Mouse (Mus musculus): ENCODE measurements around the gene Cers6. TPM values are rescaled to one million over a fixed set of nuclear protein-coding genes. Genes with fewer than 3 reads are reported as not detected.

Cers6 gene
- polyA plus RNA-seq, 1 experiment, result 21.1 TPM

GRCm38 (mm10) chr2:68992629-68993028, 131.4 kb downstream of the Cers6 start:
- H3K27me3 ChIP-seq (ENCODE audit: control insufficient read depth, insufficient read depth, low read length), result no peaks in the 10 kb centered on the region
- no peaks in the 10 kb centered on the region for H3K4me1 ChIP-seq (replicated peaks; ENCODE audit: control insufficient read depth, insufficient read depth, low read length)
- WGBS, result over 99% methylated on average over 5 of the region's 5 CpGs
- no peak overlapping the region for H3K4me3 ChIP-seq (ENCODE audit: control insufficient read depth, insufficient read depth, low read length)
- H3K36me3 ChIP-seq (ENCODE audit: control insufficient read depth, insufficient read depth, low read length), result no peaks in the 10 kb centered on the region
- TF ChIP-seq CTCF (IDR thresholded peaks at IDR 0.05; ENCODE audit: borderline replicate concordance, control insufficient read depth, extremely low read depth, insufficient read depth, low read length, poor library complexity) (no peak), POLR2A (IDR thresholded peaks at IDR 0.05; ENCODE audit: control insufficient read depth, extremely low read depth, insufficient read depth, low read length, poor library complexity) (no peak)
- DNase-seq, result no peak
- H3K27ac ChIP-seq (ENCODE audit: control insufficient read depth, insufficient read depth, low read length), result no peak overlapping the region

GRCm38 (mm10) chr2:68994441-68994840, 133.2 kb downstream of the Cers6 start:
- Histone ChIP-seq H3K36me3 (ENCODE audit: control insufficient read depth, insufficient read depth, low read length) (no peaks in the 10 kb centered on the region), H3K27me3 (ENCODE audit: control insufficient read depth, insufficient read depth, low read length) (no peaks in the 10 kb centered on the region), H3K27ac (ENCODE audit: control insufficient read depth, insufficient read depth, low read length) (no peak overlapping the region), H3K4me3 (ENCODE audit: control insufficient read depth, insufficient read depth, low read length) (no peak overlapping the region), H3K4me1 (replicated peaks; ENCODE audit: control insufficient read depth, insufficient read depth, low read length) (no peaks in the 10 kb centered on the region)
- TF ChIP-seq CTCF (IDR thresholded peaks at IDR 0.05; ENCODE audit: borderline replicate concordance, control insufficient read depth, extremely low read depth, insufficient read depth, low read length, poor library complexity) (no peak), POLR2A (IDR thresholded peaks at IDR 0.05; ENCODE audit: control insufficient read depth, extremely low read depth, insufficient read depth, low read length, poor library complexity) (no peak)
- DNase-seq, result no peak

GRCm38 (mm10) chr2:68995723-68996122, 134.5 kb downstream of the Cers6 start:
- no peaks in the 10 kb centered on the region for H3K4me1 ChIP-seq (replicated peaks; ENCODE audit: control insufficient read depth, insufficient read depth, low read length)
- no peak overlapping the region for H3K27ac ChIP-seq (ENCODE audit: control insufficient read depth, insufficient read depth, low read length)
- TF ChIP-seq POLR2A (IDR thresholded peaks at IDR 0.05; ENCODE audit: control insufficient read depth, extremely low read depth, insufficient read depth, low read length, poor library complexity) (no peak), CTCF (IDR thresholded peaks at IDR 0.05; ENCODE audit: borderline replicate concordance, control insufficient read depth, extremely low read depth, insufficient read depth, low read length, poor library complexity) (no peak)
- H3K36me3 ChIP-seq (ENCODE audit: control insufficient read depth, insufficient read depth, low read length), result no peaks in the 10 kb centered on the region
- H3K27me3 ChIP-seq (ENCODE audit: control insufficient read depth, insufficient read depth, low read length), result no peaks in the 10 kb centered on the region
- H3K4me3 ChIP-seq (ENCODE audit: control insufficient read depth, insufficient read depth, low read length), result no peak overlapping the region
- no peak for DNase-seq

- no peak overlapping the region for H3K27ac ChIP-seq (ENCODE audit: control insufficient read depth, insufficient read depth, low read length)
- no peak for DNase-seq
- H3K4me3 ChIP-seq (ENCODE audit: control insufficient read depth, insufficient read depth, low read length), result no peak overlapping the region
- H3K4me1 ChIP-seq (replicated peaks; ENCODE audit: control insufficient read depth, insufficient read depth, low read length), result no peaks in the 10 kb centered on the region
- no peaks in the 10 kb centered on the region for H3K36me3 ChIP-seq (ENCODE audit: control insufficient read depth, insufficient read depth, low read length)
- no peak for TF ChIP-seq POLR2A (IDR thresholded peaks at IDR 0.05; ENCODE audit: control insufficient read depth, extremely low read depth, insufficient read depth, low read length, poor library complexity)
- TF ChIP-seq CTCF (IDR thresholded peaks at IDR 0.05; ENCODE audit: borderline replicate concordance, control insufficient read depth, extremely low read depth, insufficient read depth, low read length, poor library complexity), result no peak
- WGBS, result 92% methylated on average over 1 of the region's 1 CpGs
- no peaks in the 10 kb centered on the region for H3K27me3 ChIP-seq (ENCODE audit: control insufficient read depth, insufficient read depth, low read length)
Measured at GRCm38 (mm10) chr2:68996268-68996667, 135.0 kb downstream of the Cers6 start.

- Histone ChIP-seq H3K27ac (ENCODE audit: control insufficient read depth, insufficient read depth, low read length) (no peak overlapping the region), H3K4me3 (ENCODE audit: control insufficient read depth, insufficient read depth, low read length) (no peak overlapping the region), H3K4me1 (replicated peaks; ENCODE audit: control insufficient read depth, insufficient read depth, low read length) (no peaks in the 10 kb centered on the region), H3K36me3 (ENCODE audit: control insufficient read depth, insufficient read depth, low read length) (no peaks in the 10 kb centered on the region), H3K27me3 (ENCODE audit: control insufficient read depth, insufficient read depth, low read length) (no peaks in the 10 kb centered on the region)
- 97% methylated on average over 5 of the region's 5 CpGs for WGBS
- no peak for DNase-seq
- no peak for TF ChIP-seq POLR2A (IDR thresholded peaks at IDR 0.05; ENCODE audit: control insufficient read depth, extremely low read depth, insufficient read depth, low read length, poor library complexity)
- TF ChIP-seq CTCF (IDR thresholded peaks at IDR 0.05; ENCODE audit: borderline replicate concordance, control insufficient read depth, extremely low read depth, insufficient read depth, low read length, poor library complexity), result no peak
Measured at GRCm38 (mm10) chr2:69004001-69004400, 142.8 kb downstream of the Cers6 start.

GRCm38 (mm10) chr2:69011392-69011791, 150.2 kb downstream of the Cers6 start:
- H3K4me3 ChIP-seq (ENCODE audit: control insufficient read depth, insufficient read depth, low read length), result no peak overlapping the region
- no peak overlapping the region for H3K27ac ChIP-seq (ENCODE audit: control insufficient read depth, insufficient read depth, low read length)
- DNase-seq, result no peak

GRCm38 (mm10) chr2:69011860-69012259, 150.6 kb downstream of the Cers6 start:
- Histone ChIP-seq H3K36me3 (ENCODE audit: control insufficient read depth, insufficient read depth, low read length) (no peaks in the 10 kb centered on the region), H3K4me3 (ENCODE audit: control insufficient read depth, insufficient read depth, low read length) (no peak overlapping the region), H3K27me3 (ENCODE audit: control insufficient read depth, insufficient read depth, low read length) (no peaks in the 10 kb centered on the region), H3K27ac (ENCODE audit: control insufficient read depth, insufficient read depth, low read length) (no peak overlapping the region), H3K4me1 (replicated peaks; ENCODE audit: control insufficient read depth, insufficient read depth, low read length) (no peaks in the 10 kb centered on the region)
- no peak for DNase-seq
- no peak for TF ChIP-seq CTCF (IDR thresholded peaks at IDR 0.05; ENCODE audit: borderline replicate concordance, control insufficient read depth, extremely low read depth, insufficient read depth, low read length, poor library complexity)
- WGBS, result 96% methylated on average over 2 of the region's 2 CpGs

More at GRCm38 (mm10) chr2:69011392-69011791, 150.2 kb downstream of the Cers6 start:
- WGBS, result 92% methylated on average over 7 of the region's 7 CpGs
- Histone ChIP-seq H3K36me3 (ENCODE audit: control insufficient read depth, insufficient read depth, low read length) (no peaks in the 10 kb centered on the region), H3K27me3 (ENCODE audit: control insufficient read depth, insufficient read depth, low read length) (no peaks in the 10 kb centered on the region), H3K4me1 (replicated peaks; ENCODE audit: control insufficient read depth, insufficient read depth, low read length) (no peaks in the 10 kb centered on the region)
- TF ChIP-seq POLR2A (IDR thresholded peaks at IDR 0.05; ENCODE audit: control insufficient read depth, extremely low read depth, insufficient read depth, low read length, poor library complexity) (no peak), CTCF (IDR thresholded peaks at IDR 0.05; ENCODE audit: borderline replicate concordance, control insufficient read depth, extremely low read depth, insufficient read depth, low read length, poor library complexity) (no peak)
